Mouse (Mus musculus) heart, postnatal 10 days (tissue): ENCODE measurements around the gene Slc39a2. TPM values are rescaled to one million over a fixed set of nuclear protein-coding genes. Genes with fewer than 3 reads are reported as not detected.
"Not testable (repeated sequence)": the region's sequence is repeated elsewhere in the genome, so short reads cannot be mapped to it uniquely, and the experiment has no call there.

Source experiments
- DNase-seq, 2 experiments: peaks; one replicate each; pipeline ENCODE4 v3.0.0; 2021
- intact Hi-C: fragments of 180-260 bp; cut with DNase I; formaldehyde crosslinking; loops from one replicate; pipeline ENCODE4 v1.15.1; 2025
- total RNA-seq, 2 experiments: library from RNA; stranded (reverse); gene quantifications; 2 replicates each; pipeline ENCODE4 v1.2.3; 2021

Slc39a2 gene
- under 1 TPM; 0.12 to 0.29 TPM for total RNA-seq

DNA sequence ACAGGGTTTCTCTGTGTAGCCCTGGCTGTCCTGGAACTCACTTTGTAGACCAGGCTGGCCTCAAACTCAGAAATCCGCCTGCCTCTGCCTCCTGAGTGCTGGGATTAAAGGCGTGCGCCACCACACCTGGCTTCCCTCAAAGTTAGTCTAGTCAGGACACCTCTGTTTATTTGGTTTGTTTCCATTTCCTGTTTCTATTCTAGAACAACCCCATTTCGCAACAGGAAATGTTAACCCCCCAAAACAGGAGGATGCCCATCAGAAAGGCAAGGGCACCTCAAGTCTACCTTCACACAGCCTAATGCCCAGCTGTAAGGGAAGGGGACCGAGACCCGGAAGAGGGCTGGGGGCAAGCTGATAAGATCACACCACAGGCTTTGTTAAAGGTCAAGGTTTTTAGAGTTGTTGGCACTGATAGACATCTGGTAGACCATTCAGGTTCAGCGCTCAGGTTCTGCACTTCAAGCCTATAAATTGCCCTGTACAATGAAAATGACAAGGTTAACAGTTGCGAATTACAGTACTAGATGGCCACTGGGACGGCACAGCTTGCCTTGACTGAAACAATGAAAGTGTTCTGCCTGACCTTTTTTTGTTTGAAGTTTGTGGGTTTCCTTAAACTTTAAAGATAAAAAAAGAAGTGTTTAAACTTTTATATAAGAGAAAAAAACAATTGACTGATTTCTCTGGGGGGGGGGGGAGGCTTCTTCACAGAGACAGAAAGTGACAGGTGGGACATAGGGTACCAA lies at the start of gene Slc39a2:
Gene Slc39a2, plus strand, starts transcription at position 699 of the 749 bp plus-strand sequence.
- no peak for DNase-seq
- intact Hi-C loops = no loop called here

DNA sequence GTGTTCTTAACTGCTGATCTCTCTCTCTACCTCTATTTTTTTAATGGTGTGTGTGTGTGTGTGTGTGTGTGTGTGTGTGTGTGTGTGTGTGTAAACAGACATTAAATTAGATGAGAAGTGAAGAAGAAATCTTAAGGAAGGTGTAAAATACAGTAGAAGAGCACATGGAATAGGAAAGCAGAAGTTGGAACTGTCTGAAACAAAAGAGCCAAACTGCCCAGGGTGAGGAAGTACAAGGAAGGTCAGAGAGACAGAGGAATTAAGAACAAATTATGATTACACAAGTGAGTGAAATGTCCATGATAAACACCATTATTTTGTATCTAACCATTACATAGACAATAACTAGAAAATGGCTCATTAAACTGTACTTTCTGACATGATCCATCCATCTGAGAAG lies 48.8 kb upstream of the Slc39a2 start:
- no peak for DNase-seq
- intact Hi-C loops = loop anchor here (5.0 kb wide), 1 partner anchor 592 kb away; no protein-coding TSS in a partner anchor

DNA sequence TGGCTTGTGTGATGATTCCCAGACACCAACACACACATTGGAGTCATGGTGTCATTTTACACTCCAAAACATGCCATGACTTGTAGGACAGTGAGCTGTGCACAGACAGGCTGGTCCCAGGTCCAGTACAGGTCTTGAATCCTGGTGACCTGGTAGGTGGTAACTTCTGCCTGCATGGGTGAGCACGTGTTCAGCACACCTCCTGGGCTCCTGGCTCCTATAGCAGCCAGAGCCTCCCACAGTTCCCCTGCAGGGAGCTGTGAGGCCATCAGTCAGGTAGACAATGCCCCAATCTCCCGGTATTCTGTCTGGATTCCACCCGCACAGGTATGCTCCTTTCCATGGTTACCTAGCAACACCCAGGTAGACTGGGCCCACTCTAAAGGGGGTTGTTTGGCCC lies 46.1 kb upstream of the Slc39a2 start:
- no peak for DNase-seq
- intact Hi-C loops = no loop called here

DNA sequence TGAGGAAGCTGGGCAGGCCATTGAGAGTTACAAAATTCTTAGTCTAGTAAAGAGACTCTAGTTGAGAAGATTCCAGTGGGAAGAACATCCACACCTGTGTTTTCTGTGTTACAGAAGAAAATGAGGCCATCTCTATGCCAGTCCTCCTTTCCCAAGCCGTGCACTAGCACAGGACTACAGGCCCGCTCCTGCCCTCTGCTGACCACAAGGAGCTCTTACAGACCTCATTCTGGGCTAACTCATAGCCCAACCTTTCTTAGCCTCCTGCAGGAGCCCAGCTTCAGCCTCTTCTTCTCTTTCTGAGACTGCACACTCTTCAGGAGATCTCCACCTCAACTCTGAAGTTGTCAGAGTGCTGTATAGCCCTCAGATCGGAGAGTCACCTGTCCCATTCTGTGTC lies 41.7 kb upstream of the Slc39a2 start:
- intact Hi-C loops, DNase-seq: not testable (repeated sequence)

DNA sequence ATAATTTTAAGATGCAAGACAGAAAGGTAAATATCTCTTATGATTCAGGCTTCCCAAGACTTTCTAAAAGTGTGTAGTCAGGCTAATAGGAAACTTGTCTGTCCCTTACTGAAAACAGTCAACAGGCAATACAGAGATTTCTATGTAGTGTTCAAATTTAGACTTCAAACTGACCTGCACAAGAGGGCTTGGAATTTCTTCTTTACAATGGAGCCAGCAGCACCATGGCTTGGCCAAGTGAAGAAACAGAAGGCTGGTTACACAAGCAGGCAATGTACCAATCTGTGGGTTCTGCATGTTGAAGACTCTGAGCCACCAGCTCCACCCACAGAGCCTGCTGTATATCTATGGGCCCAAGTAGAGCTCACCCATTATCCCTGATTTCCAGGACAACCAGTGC lies 39.3 kb upstream of the Slc39a2 start, which contains the start of gene Ear6:
Gene Ear6, plus strand, starts transcription at position 301 of the 400 bp plus-strand sequence.
- intact Hi-C loops = no loop called here

DNA sequence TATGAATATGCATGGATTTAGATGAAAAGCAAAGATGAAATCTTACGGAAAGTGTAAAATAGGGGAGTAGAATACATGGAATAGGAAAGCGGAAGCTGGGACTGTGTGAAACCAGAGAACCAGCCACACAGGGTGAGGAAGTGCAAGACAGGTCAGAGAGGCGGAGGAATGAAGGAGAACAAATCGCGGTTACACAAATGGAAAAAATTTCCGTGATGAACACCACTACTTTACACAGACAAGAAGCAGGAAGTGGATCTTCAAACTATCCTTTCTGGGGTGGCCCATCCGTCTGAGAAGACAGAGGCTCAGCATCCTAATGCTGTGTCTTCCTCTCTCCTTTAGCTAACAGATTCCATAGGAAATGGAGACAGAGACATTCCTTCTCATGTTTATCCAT lies 37.4 kb upstream of the Slc39a2 start:
- intact Hi-C loops, DNase-seq: not testable (repeated sequence)

More for the DNA sequence above, 39.3 kb upstream of the Slc39a2 start, which contains the start of gene Ear6:
- DNase-seq = no peak

DNA sequence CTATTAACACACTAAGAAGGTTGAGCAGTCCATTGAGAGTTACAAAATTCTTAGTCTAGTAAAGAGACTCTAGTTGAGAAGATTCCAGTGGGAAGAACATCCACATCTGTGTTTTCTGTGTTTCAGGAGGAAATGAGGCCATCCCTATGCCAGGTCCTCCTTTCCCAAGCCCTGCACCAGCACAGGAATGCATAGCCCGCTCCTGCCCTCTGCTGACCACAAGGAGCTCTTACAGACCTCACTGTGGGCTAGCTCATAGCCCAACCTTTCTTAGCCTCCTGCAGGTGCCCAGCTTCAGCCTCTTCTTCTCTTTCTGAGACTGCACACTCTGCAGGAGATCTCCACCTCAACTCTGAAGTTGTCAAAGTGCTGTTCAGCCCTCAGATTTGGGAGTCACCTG lies 29.1 kb upstream of the Slc39a2 start:
- intact Hi-C loops = not testable (repeated sequence)
- DNase-seq = peak; percentile 10 to 18

DNA sequence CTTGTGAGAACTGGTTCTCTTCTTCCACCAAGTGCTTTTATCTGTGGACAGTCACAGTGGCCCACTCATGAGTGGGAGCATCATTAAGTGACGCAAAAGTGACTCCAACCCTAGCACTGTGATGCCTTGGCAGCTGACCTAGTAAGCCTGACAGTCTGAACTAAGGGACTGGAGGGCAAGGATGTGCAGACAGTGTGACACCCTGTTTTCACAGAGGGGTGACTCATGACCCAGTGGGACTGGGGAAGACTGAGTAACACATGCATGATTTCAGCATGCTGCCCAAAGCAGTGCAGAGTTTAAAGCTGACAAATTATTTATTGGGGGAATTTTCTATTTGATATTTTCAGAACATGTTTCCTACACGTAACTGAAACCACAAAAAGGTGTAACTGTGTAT lies 21.9 kb upstream of the Slc39a2 start:
- DNase-seq = no peak
- intact Hi-C loops = no loop called here

DNA sequence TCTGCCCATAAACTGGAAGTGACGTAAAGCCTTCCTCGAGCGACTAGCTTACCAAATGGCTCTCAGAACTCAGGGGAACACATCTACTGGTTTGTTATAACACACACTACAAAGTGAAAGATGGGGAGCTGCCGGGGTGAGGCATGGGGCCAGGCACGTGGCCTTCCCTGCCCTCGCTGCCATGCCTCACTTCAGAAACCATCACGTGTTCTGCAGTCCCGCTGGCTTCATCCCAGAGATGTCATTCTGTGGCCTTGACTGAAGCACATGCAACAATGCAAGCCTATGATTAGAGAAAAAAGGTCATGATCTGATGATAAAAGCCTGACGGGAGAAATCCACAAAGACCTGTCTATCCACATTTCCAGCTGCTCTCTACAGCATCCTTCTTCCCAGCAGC lies 20.9 kb upstream of the Slc39a2 start:
- intact Hi-C loops = no loop called here
- DNase-seq = no peak

DNA sequence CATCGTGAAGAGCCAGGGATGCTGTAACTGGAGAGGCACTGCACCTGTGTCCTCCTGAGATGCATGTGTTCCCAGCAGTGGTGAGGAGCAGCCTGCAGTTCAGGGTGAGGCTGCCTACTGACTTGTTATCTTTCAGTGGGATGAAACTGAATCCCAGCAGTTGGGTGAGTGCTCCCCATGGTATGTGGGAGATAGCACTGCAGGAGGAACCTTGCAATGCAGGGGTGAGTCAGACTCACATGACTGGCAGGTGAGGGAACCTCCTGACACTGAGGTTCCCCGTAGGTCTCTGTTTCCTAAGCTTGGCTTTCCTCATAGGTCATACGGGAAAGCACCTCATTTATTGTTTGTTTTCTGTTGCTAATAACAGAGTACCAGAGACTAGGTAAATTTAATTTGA lies 15.2 kb upstream of the Slc39a2 start:
- intact Hi-C loops = no loop called here
- no peak for DNase-seq

DNA sequence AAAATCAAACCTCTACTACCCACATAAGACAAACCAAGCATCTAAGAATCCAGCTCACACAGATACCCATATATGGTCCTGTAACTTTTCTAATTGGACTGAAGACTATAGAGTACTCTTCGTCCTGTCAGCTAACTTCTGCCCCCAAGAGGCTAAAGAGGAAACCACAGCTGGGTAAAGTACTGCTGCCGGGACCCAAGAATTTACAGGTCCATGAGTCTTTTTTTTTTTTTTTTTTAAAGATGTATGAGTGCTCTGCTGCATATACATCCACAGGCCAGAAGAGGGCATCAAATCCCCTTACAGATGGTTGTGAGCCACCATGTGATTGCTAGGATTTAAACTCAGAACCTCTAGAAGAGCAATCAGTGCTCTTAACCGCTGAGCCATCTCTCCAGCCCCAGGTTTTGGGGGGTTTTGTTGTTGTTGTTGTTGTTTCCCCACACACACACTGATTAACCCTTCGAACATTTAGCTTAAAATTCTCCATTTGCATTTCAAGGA lies 9.1 kb upstream of the Slc39a2 start:
- intact Hi-C loops = loop anchor here (10.0 kb wide), 3 partner anchors 51 to 421 kb away; partner anchors contain the start of genes Mettl3 and Supt16

DNA sequence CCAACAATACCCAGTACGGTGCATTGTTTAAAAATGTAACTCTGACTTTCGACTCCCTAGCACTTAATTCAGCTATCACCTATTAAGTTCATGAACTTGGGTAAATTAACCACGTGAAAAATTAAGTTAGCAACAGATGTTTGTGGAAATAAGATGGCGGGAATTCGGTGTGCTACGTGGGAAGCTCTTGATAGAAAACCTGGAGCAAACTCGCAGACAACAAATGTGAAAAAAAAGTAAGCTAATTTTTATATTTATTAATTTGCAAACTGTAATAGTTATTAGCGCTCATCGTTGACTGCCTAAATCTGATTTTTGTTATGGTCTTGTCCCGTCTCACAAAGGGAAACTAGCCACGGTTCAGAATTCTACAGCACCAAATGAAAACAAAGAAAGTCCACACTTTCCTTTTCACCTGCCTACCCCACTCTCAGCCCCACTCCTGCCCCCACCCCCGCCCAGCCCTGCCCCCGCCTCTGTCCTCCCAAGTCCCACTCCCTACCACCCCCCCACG lies 8.6 kb upstream of the Slc39a2 start:
- intact Hi-C loops = loop anchor here (10.0 kb wide), 3 partner anchors 51 to 421 kb away; partner anchors contain the start of genes Mettl3 and Supt16
- peak in 1 of 2 experiments; percentile 25 for DNase-seq

More for the DNA sequence above, 9.1 kb upstream of the Slc39a2 start:
- peak; percentile 81 to 86 for DNase-seq

DNA sequence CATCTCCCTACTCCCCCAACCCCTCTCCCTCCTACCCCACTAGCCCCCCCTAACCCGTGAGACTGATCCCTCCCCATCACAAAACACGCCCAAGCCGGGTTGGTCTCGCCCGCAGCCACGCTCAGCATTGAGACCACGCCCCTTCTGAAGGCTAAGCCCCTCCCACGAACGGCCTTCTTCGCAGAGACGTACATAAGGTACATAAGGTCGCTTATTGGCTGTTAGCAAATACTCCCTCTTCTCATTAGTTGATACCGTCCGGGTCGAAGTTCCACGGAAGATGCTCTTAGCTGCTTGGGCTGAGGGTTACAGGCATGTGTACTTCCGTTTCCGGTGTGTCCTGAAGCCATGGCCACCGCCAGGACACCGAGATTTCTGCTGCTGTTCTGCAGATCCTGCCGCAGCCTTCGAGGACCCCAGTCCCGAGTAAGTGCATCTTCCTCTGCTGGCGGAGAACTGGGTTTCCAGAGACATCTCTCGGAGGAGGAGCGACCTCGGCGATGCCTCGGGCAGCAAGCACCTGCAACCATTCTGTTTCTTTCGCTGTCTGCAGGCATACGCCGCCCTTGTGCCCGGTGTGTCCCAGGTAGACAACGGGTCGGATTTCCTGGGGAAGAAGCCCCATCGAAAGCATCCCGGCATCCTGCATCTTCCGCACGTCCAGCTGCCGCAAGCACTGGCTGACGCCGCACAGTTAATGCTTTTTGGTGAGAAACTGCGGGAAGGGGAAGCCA lies 7.9 kb upstream of the Slc39a2 start, which contains the start of gene Mettl17:
Gene Mettl17, plus strand, starts transcription at position 245 of the 734 bp plus-strand sequence.
- intact Hi-C loops = loop anchor here (10.0 kb wide), 3 partner anchors 50 to 420 kb away; partner anchors contain the start of genes Mettl3 and Supt16
- peak; percentile 96 for DNase-seq

DNA sequence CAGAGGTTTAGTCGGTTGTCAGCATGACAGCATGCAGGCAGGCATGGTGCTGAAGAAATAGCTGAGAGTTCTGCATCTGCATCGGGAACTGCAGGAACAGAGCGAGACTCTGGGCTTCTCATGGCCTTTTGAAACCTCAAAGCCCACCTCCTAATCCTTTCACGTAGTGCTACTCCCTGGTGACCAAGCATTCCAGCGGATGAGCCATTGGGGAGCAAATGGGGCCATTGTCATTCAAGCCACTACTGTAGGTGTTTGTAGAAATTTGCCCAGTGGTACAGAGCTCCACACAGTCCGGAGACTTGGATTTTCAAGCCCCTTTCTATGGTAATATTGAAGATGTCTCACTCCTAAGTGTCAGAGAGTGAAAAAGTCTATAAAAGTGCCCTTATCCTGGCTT lies 6.6 kb upstream of the Slc39a2 start:
- intact Hi-C loops = loop anchor here (10.0 kb wide), 3 partner anchors 49 to 419 kb away; partner anchors contain the start of genes Mettl3 and Supt16
- DNase-seq = no peak

DNA sequence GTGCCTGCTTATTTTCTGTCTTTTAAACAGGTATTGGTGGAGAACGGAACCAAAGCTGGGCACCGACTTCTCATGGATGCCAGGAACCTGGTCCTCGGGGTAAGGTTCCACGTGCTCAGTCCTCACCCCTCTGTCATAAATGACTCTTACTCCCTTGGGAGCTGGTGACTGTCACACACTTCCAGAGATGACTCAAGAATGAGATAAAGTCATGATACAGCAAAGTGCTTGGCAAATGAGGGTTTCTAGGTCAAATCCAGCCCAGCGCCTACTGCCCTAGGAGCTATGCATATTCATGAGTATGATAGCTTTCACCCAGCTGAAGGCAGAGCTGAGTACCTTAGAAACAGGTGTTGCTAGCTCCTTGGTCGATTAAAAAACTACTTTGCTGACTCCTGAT lies 2.9 kb upstream of the Slc39a2 start:
- intact Hi-C loops = loop anchor here (10.0 kb wide), 3 partner anchors 45 to 415 kb away; partner anchors contain the start of genes Mettl3 and Supt16
- no peak for DNase-seq

DNA sequence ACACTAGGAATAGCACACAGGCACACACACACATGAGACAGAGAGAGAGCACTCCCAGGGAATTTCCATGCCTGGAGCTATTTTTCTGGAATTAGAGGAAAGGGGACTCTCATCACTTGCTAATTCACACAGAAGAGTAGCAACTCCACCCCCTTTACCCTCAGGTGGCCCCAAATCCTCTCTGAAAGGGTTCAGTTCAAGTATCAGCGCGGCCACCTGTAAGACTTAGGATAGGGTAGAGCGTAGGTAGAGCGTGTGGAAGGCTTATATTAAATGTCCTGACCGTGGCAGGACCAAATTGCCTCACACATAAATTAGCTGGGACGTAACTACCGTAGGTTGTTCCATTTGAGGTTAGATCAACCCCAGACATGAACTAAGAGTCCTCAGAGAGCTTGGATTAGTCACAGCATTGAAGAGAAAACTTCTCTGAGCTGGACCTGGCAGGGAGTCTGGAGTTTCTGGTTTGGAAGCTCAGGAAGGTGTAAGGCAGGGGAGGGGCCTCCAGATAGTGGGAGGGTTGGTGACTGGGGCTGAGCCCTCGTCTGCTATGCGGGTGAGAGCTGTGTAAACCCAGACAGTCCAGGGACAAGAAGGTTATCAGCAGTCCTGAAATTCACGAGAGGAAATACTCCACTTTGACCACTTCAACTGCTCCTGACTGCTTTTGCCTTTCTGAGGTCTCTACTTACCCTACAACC lies 555 bp downstream of the Slc39a2 start:
- no peak for DNase-seq
- intact Hi-C loops = no loop called here

DNA sequence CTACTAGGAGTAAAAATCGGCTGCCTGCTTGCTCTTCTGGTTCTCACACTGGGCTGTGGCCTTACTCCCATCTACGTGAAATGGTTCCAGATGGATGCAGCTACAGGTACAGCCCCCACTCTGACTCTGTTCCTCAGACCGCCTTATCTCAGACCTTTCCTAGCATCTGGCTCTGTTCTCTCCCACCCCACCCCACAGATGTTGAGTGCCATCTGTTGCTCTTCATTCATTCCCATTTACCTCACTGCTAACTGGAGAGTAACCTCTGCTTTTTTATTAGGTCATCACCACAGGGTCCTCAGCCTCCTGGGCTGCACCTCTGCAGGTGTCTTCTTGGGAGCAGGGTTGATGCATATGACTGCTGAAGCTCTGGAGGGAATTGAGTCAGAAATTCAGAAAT lies 1.1 kb downstream of the Slc39a2 start:
- no peak for DNase-seq
- intact Hi-C loops = no loop called here

DNA sequence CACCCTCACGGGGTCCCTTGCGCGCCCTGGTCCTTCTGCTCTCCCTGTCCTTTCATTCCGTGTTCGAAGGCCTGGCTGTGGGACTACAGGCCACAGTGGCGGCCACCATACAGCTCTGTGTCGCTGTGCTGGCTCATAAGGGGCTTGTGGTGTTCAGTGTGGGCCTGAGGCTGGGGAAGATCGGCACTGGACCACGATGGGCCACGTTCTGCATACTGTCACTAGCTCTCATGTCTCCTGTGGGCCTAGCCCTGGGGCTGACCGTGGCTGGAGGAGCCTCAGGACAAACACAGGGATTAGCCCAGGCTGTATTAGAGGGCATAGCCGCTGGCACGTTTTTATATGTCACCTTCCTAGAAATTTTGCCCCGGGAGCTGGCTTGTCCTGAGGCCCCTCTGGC lies 2.4 kb downstream of the Slc39a2 start:
- DNase-seq = no peak
- intact Hi-C loops = no loop called here

DNA sequence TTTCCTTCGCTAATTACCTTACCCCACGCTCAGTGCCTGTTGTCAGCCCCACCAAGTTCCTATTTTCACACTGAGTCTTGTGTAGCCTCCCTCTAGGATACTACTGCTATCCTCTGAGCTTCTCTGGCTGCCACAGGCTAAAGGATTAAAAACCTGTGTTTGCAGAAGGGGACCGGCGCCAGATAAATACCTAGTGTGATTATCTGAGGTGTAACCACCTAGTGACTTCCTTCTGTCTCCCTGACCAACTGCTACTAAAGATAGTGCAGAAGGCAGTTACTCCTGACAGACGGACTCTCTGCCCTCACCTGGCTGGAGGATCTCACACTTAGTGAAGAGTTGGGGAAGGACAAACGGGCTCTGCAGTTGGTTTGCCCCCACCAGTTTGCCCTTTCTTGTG lies 3.3 kb downstream of the Slc39a2 start:
- DNase-seq = no peak
- intact Hi-C loops = no loop called here

DNA sequence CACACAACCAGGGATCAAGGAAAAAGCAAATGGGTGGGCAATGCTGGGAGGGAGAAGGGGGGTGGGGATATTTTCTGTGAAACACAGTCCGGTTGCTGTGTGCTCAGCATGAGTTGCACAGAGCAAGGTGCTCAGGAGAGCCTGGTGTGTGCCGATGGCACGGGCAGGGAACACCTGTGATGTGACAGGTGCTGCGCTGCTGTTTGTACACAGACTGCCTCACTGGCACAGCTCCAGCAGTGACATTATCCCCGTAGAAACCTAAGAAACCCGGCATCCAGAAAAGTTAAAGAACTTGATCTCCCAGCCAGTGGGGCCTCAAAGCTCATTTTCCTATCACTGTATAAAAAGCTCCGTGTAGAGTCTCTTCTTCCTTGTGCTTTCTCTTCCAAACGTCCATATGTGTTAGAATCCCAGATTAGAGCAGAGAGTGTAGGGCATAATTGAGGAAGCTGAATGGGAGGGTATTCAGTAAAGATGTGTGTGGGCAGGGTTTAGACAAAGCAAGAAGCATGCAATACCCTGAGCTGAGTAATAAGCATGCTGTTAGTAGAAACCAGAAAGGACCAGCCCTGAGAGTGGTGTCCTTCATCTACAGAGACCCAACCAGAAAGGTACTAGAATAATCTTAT lies 4.0 kb downstream of the Slc39a2 start:
- DNase-seq = no peak
- intact Hi-C loops = no loop called here
